Mouse (Mus musculus) ES-Bruce4 (cell line): Measurements from ENCODE around the gene Ksr2. TPM values are rescaled to one million over a fixed set of nuclear protein-coding genes. Genes with fewer than 3 reads are reported as not detected.

ENCODE experiments used
- H3K27ac ChIP-seq: 2 replicates; pipeline ENCODE4 v1.5.1; 2012; ENCODE audit warnings: low read length, inconsistent platforms; ENCODE audit not compliant: insufficient read depth
- H3K27me3 ChIP-seq: 2 replicates; pipeline ENCODE4 v1.6.1; 2012; ENCODE audit warnings: mild to moderate bottlenecking, low read length, inconsistent platforms; ENCODE audit not compliant: control insufficient read depth, poor library complexity, insufficient read depth, severe bottlenecking
- H3K36me3 ChIP-seq: 2 replicates; pipeline ENCODE4 v1.6.1; 2012; ENCODE audit warnings: inconsistent platforms, mild to moderate bottlenecking, low read length, moderate library complexity; ENCODE audit not compliant: control insufficient read depth, poor library complexity, insufficient read depth, severe bottlenecking
- H3K4me1 ChIP-seq: one replicate; pipeline ENCODE4 v1.8.1; 2011; ENCODE audit warnings: low read length; ENCODE audit not compliant: control insufficient read depth, insufficient read depth
- H3K4me3 ChIP-seq: 2 replicates; pipeline ENCODE4 v1.5.1; 2011; ENCODE audit warnings: low read depth, mild to moderate bottlenecking, low read length
- H3K9ac ChIP-seq: 2 replicates; pipeline ENCODE4 v1.6.1; 2012; ENCODE audit warnings: low read depth, mild to moderate bottlenecking, inconsistent platforms; ENCODE audit not compliant: poor library complexity, severe bottlenecking
- H3K9me3 ChIP-seq: replicated peaks from 2 replicates; pipeline ENCODE4 v1.6.1; 2012; ENCODE audit warnings: mild to moderate bottlenecking, low read length, inconsistent platforms; ENCODE audit not compliant: control insufficient read depth, poor library complexity, insufficient read depth, severe bottlenecking
- CTCF ChIP-seq: IDR thresholded peaks from one replicate; pipeline ENCODE4 v1.8.1; 2011; ENCODE audit warnings: low read depth, low read length
- EP300 ChIP-seq: IDR thresholded peaks from 2 replicates; pipeline ENCODE4 v1.6.1; 2011; ENCODE audit warnings: low read depth, low read length; ENCODE audit not compliant: insufficient read depth
- POLR2A ChIP-seq: IDR thresholded peaks from one replicate; pipeline ENCODE4 v1.8.1; 2011; ENCODE audit warnings: low read length; ENCODE audit not compliant: insufficient read depth
- polyA plus RNA-seq: library from polyadenylated mRNA; stranded (reverse); fragments of >200 nt; gene quantifications from 2 replicates; pipeline ENCODE4 v1.2.4, GENCODE M21; 2011; ENCODE audit warnings: low read depth; ENCODE audit not compliant: missing spikeins, insufficient read depth, insufficient read length

Ksr2 gene
- polyA plus RNA-seq, 1 experiment, result 1.3 TPM

DNA sequence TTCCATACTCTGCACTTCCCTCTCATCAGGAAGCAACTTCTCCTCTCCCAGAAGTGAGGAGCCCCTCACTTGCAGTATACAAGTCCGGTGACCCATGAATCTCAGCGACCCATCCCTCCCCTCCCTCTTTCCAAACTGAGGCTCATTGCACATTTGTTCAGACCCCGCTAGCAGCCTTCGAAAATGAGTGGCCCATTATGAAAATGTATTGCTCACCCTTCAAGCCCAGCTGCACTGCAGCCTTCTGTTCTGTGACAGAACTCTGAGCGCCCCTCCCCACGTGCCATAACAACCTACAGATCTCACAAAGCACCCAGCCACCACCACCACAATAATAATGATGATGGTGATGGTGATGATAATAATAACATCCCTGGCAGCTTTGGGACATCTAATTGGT lies 295.5 kb downstream of the Ksr2 start:
- no peaks in the 10 kb centered on the region for H3K4me1 ChIP-seq
- no peaks in the 10 kb centered on the region for H3K36me3 ChIP-seq
- H3K4me3 ChIP-seq, result no peak overlapping the region
- no peaks in the 10 kb centered on the region for H3K27me3 ChIP-seq
- TF ChIP-seq EP300 (no peak), CTCF (no peak), POLR2A (no peak)
- H3K27ac ChIP-seq, result no peak overlapping the region
- H3K9ac ChIP-seq, result no peak overlapping the region
- H3K9me3 ChIP-seq, result no peaks in the 10 kb centered on the region

DNA sequence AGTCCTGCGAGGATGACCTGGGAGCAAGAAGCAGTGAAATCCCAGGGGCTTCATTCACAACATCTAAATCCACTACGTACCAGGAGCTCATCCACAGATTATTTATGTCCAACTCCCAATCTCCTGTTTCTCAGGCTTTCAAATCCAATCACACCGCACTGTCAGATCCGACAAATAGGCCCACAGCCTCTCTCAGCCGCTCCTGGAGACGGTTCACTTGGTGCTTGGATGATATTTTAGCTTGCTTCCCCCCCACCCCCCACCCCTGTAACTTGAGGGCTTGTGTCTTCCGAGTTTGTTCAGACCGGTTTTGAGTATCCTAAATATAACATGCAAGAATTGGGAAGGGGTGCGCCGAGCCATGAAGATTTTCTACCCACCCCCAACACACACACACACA lies 297.8 kb downstream of the Ksr2 start:
- Histone ChIP-seq H3K27me3 (no peaks in the 10 kb centered on the region), H3K9me3 (no peaks in the 10 kb centered on the region), H3K36me3 (no peaks in the 10 kb centered on the region), H3K27ac (no peak overlapping the region), H3K4me3 (no peak overlapping the region), H3K9ac (no peak overlapping the region), H3K4me1 (no peaks in the 10 kb centered on the region)
- TF ChIP-seq EP300 (no peak), POLR2A (no peak), CTCF (no peak)

DNA sequence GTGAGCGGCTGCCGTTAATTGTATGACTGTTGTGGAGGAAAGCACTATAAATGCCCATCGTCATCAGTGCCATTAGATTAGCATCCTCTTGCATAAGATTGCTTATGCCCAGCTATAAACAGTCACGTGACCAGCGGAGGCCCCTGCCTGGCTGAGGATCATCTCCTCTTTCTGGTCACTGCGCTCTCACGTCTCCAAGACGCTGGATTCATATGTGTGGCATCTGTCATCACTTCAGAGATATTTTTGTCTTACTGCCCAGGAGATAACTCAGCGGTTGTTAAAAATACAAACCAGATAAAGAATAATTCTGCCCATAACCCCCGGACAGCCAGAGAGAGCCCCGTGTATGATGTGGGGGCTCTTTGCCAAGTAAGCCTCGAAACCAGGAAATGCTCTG lies 298.4 kb downstream of the Ksr2 start:
- Histone ChIP-seq H3K4me1 (no peaks in the 10 kb centered on the region), H3K36me3 (no peaks in the 10 kb centered on the region), H3K27ac (no peak overlapping the region), H3K9ac (no peak overlapping the region), H3K4me3 (no peak overlapping the region), H3K27me3 (no peaks in the 10 kb centered on the region), H3K9me3 (no peaks in the 10 kb centered on the region)
- no peak for TF ChIP-seq EP300
- no peak for TF ChIP-seq POLR2A
- TF ChIP-seq CTCF, result no peak

DNA sequence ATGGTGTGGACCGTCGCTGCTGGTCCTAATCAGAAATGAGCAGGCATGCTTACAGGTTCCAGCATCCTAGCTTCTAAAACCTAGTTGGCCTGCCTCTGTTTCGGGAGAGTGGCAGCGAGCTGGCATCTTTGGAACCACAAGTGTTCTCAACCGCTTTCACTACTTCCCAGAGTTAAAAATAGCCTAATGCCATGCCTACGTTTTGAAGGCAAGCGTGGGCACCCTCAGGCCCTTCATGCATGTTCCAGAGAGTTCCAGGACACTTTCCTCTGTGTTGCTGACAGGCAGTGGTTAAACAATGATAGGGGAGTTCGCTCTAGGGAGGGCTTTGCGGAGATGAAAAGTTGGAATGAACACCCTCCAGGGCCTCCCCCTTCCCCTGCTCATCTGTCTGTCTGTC lies 303.3 kb downstream of the Ksr2 start:
- no peak for TF ChIP-seq POLR2A
- no peak for TF ChIP-seq EP300
- no peak for TF ChIP-seq CTCF
- Histone ChIP-seq H3K4me3 (no peak overlapping the region), H3K4me1 (no peaks in the 10 kb centered on the region), H3K9me3 (no peaks in the 10 kb centered on the region), H3K27ac (no peak overlapping the region), H3K36me3 (no peaks in the 10 kb centered on the region), H3K27me3 (no peaks in the 10 kb centered on the region), H3K9ac (no peak overlapping the region)

DNA sequence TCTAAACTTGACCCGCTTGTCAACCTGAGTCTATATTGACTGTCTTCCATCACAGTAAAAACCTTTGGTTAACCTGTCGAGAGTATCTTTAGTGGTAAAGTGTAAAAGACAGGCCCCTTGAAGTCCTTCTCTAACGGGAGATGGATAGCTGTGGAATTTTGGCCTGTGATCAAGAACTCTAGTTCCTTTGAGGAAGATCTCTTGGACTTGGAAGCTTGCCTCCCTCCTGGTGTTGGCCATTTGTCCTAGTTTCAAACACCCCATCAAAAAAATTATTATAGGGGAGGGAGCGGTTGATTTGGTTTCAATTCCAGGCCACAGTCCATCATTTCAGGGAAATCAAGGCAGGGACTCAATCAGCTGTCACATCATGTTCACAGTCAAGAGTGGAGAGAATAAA lies 309.5 kb downstream of the Ksr2 start:
- Histone ChIP-seq H3K27ac (no peak overlapping the region), H3K4me1 (no peaks in the 10 kb centered on the region), H3K4me3 (no peak overlapping the region), H3K9me3 (no peaks in the 10 kb centered on the region), H3K9ac (no peak overlapping the region), H3K27me3 (no peaks in the 10 kb centered on the region), H3K36me3 (no peaks in the 10 kb centered on the region)
- TF ChIP-seq POLR2A (no peak), CTCF (no peak), EP300 (no peak)

DNA sequence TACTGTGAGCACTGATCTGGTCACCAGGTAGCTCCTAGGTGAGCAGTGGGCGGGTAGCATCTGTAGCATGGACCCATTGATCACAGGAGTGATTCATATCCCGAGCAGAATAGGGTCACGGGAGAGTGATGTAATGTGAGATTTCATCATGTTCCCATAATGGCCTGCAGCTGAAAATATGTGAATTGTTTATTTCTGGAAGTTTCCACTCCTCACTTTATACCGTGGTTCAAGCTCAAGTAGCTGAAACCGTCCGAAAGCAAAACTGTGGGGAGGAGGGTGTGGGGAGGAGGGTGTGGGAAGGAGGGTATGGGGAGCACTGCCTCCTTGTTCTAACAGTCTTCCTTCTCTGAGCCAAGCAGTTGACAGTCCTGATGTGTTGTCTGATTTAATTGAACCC lies 312.7 kb downstream of the Ksr2 start:
- TF ChIP-seq EP300, result no peak
- no peak for TF ChIP-seq CTCF
- no peak for TF ChIP-seq POLR2A
- Histone ChIP-seq H3K4me3 (no peak overlapping the region), H3K9me3 (no peaks in the 10 kb centered on the region)

More for the DNA sequence above, 312.7 kb downstream of the Ksr2 start:
- no peak overlapping the region for H3K27ac ChIP-seq
- no peaks in the 10 kb centered on the region for H3K4me1 ChIP-seq
- no peak overlapping the region for H3K9ac ChIP-seq
- no peaks in the 10 kb centered on the region for H3K27me3 ChIP-seq
- no peaks in the 10 kb centered on the region for H3K36me3 ChIP-seq
